Mouse (Mus musculus) heart, adult 9 months (tissue): Measurements from ENCODE around the gene Brip1.
"Not testable (repeated sequence)": the region's sequence is repeated elsewhere in the genome, so short reads cannot be mapped to it uniquely, and the experiment has no call there.

ENCODE experiments used
- DNase-seq, 2 experiments: peaks; one replicate each; pipeline ENCODE4 v3.0.0; 2022; ENCODE audit warnings: low spot score in 2 of 2

The Brip1 gene

GRCm38 (mm10) chr11:86201037-86201786 is at the start of gene Brip1:
Gene Brip1, minus strand, starts transcription at chr11:86201193.
- DNase-seq: peak; percentile 91 to 93

- no peak for DNase-seq
Measured at GRCm38 (mm10) chr11:86232446-86232845, 31.5 kb upstream of the Brip1 start.

- DNase-seq: no peak
Measured at GRCm38 (mm10) chr11:86231781-86232350, 30.9 kb upstream of the Brip1 start.

DNA sequence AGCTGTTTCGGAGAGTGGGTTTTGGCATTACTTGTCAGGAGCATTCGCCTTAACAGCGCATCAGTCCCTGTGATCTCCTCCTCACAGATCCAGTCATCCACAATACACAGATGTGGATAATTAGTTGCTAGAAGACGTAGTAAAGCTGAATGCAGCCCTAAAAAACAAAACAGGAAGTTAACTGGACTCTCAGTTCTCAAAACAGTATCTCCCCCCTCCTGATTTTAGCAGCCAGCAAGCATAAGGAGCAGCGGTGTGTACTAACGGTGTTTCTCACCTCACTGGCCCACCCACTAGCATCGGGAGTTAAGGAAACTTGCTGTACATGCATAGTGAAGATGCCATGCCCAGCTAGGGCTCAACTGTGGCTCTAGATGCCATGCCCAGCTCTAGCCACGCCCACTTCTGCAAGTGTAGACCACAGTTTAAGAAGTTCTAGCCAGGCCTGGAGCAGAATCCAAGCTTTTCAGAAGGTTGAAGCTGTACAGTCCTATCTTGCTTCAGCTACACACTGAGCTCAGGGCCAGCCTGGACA is 25.7 kb upstream of the Brip1 start:
- DNase-seq: no peak

DNA sequence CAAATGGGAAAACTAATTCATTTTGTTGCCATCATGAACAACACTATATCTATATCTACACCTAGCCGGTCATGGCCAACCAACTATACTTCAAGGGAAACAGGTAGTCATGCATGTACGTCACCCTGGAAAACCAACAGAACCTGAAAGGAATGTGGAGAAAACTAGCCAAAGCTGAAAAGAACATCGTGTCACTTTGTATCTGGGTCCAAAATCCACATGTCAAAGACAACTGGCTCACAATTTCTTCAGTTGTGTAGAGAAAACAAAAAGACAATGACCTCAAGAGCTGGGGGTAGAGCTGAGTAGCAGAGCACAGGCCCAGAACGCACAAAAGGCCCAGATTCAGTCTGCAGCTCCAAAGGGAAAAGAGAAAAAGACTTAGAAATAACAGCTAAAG is 24.8 kb upstream of the Brip1 start:
- DNase-seq: no peak

- no peak for DNase-seq
Measured at GRCm38 (mm10) chr11:86211803-86212202, 10.8 kb upstream of the Brip1 start.

GRCm38 (mm10) chr11:86209123-86209522 is 8.1 kb upstream of the Brip1 start:
- no peak for DNase-seq

DNA sequence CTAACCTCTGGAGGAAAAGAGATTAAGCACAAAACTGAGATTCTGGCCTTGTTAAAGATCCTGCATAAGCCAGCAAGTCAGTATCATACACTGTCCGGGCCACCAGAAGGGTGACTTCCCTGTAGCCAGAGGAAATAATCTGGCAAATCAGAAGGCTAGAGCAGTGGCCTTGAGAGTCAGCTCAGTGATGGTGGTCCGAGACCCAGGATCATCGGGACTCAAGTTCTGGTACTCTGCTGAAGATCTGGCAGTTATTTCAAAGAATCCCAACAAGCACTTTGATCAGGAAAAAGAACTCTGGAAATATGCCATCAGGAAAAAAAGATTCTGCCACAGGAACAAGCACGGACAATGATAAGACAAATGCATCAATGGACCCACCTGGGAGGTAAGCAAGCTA is 4.9 kb upstream of the Brip1 start:
- DNase-seq: no peak

DNA sequence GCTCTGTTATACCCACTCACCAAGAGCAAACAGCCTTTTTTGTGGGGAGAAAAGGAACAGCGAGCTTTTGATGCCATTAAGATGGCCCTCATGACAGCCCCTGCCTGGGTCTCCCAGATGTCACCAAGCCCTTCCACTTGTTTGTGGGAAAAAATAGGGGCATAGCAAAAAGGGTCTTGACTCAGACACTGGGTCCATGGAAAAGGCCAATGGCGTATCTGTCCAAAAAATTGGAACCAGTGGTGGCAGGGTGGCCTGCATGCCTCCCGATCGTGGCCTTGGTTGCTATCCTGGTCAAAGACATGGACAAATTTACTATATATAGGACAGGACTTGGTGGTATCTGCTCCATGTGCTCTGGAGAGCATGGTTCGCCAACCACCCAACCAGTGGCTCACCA is 4.0 kb upstream of the Brip1 start:
- DNase-seq: no peak

- peak in 1 of 2 experiments; percentile 12 for DNase-seq
Measured at GRCm38 (mm10) chr11:86201901-86202675, 1.1 kb upstream of the Brip1 start.

- no peak for DNase-seq
Measured at GRCm38 (mm10) chr11:86200460-86201021, 452 bp downstream of the Brip1 start.

GRCm38 (mm10) chr11:86199733-86200132 is 1.3 kb downstream of the Brip1 start:
- DNase-seq: no peak

DNA sequence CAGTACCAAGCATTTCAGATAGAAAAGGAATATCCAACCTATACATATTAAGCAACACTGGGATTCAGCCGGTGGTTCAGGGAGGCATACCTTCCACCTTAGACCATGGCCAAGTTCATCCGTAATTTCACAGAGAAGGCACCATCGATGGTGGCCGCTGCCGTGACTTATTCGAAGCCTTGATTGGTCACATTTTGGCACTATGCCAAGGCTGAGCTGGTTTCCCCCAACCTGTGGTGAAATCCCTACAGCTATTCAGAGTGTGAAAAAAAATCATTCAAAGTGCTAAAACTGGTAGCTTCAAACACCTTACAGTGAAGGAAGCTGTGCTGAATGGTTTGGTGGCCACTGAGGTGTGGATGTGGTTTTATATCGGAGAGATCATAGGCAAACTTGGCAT is 15.8 kb downstream of the Brip1 start:
- not testable (repeated sequence) for DNase-seq

DNA sequence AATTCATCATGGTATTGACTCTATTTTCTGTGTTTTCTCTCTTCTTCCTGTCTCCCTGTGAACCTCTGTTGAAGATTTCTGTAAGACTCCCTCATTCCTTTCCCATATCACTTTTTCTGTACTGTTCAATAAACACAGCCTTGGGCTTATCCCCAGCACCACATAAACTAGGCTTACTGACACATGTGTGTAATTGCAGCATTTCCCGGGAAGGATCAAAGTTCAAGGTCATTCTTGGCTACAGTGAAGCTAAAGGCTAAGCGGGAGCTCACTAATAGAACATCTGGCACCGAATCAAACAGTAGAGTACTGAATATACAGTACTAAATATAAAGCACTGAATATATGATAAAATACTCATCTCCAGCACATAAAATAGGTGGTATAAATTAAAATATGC is 25.2 kb downstream of the Brip1 start:
- DNase-seq: no peak

- DNase-seq: peak; percentile 4 to 29
Measured at GRCm38 (mm10) chr11:86174173-86174572, 26.8 kb downstream of the Brip1 start.

GRCm38 (mm10) chr11:86170743-86171142 is 30.2 kb downstream of the Brip1 start:
- DNase-seq: no peak

DNA sequence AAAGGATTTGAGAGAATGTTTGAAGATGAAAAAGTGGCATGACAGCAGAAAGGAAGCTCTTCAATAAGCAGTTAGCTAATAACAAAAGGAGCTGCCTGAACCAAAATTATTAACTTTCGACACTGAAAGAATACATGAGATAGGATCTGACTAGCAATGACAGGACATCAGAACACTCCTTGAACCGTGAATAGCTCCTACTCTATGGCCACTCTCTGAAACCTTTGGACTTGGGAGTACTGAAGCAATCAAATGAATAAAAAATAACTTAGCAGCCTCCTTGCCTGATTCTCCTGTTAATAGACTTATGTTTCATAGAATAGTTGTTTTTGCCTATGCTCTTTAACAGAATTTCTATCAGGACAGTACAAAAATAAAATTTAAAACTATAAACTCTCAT is 40.7 kb downstream of the Brip1 start:
- DNase-seq: no peak

GRCm38 (mm10) chr11:86158950-86159349 is 42.0 kb downstream of the Brip1 start:
- no peak for DNase-seq

- DNase-seq: no peak
Measured at GRCm38 (mm10) chr11:86155638-86156037, 45.4 kb downstream of the Brip1 start.

DNA sequence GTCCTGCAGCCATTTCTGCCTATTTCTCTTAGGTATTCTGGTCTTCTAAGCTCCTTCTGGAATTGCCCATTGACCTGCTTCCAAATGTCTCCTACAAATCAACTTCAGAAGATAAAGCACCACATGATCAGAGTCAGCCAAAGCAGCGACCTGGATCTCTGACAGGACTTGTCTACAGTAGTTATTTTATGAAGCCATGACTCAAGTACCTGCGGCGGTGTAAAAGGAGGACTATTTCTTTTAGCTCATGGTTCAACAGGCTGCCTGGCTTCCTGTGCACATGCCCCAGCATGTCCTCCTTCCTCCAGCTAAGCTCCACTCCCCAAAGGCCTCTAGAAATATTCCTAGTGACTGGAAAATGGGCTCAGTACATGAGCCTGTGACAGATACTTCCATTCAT is 69.7 kb downstream of the Brip1 start:
- no peak for DNase-seq

DNA sequence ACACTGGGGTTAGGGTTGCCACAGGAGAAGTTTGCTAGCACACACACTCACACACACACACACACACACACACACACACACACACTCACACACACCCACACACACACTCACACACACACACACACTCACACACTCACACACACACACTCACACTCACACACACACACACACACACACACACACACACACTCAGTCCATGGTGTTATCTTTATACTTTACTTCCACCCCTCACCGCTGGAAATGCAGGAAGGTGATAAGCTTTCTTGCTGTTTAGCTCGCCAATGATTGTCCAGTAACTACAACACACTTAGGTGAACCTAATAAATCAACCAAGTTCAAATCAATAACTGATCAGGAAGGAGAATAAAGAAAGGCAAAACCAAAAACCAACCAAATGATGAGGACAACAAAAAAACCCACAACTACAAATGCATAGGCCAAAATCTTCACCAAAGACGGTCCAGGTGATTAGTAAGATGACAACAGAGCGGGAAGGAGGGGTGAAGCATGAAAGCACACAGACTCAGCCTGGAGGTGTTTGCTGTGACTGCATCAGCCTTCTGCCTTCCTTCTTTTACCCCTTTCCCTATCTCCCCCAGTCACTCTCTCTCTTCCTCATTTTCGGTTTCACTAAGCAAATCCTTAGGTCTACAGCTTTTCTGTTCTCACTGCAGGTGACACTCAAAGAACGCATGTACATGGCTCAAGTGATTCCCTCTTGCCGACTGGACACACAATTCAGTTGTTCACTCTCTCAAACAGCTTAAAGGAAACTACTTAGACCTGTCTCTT is 83.7 kb downstream of the Brip1 start:
- DNase-seq: no peak
